Mouse (Mus musculus) MEL (cell line): ENCODE results near the gene Lcor. TPM values are rescaled to one million over a fixed set of nuclear protein-coding genes. Genes with fewer than 3 reads are reported as not detected.

Experiments used
- DNase-seq: peaks from one replicate; pipeline ENCODE4 v3.0.0; 2011; ENCODE audit warnings: low read depth, low spot score
- H3K27ac ChIP-seq: 2 replicates; pipeline ENCODE4 v1.5.1; 2012; ENCODE audit warnings: low read depth, mild to moderate bottlenecking, control low read depth, low read length, moderate library complexity; ENCODE audit not compliant: control insufficient read depth
- H3K27me3 ChIP-seq, 2 experiments: fragments of 150-350 bp in 1 of 2; sonication (generic) in 1 of 2; 2 replicates each; pipeline ENCODE4 v1.6.1; 2012; ENCODE audit warnings: low read length in 2 of 2, mild to moderate bottlenecking in 2 of 2, improper control_type of control experiment in 1 of 2, moderate library complexity in 1 of 2; ENCODE audit not compliant: insufficient read depth in 2 of 2, control insufficient read depth in 1 of 2
- H3K36me3 ChIP-seq, 2 experiments: 2 replicates each; pipeline ENCODE4 v1.6.1; 2012 to 2014; ENCODE audit warnings: low read length in 2 of 2, improper control_type of control experiment in 1 of 2, inconsistent platforms in 1 of 2, mild to moderate bottlenecking in 1 of 2; ENCODE audit not compliant: insufficient read depth in 2 of 2, control insufficient read depth in 1 of 2
- H3K4me1 ChIP-seq, 2 experiments: fragments of 150-350 bp in 1 of 2; sonication (generic) in 1 of 2; 2 replicates each; pipeline ENCODE4 v1.6.1; 2012; ENCODE audit warnings: low read length in 2 of 2, improper control_type of control experiment in 1 of 2, mild to moderate bottlenecking in 1 of 2; ENCODE audit not compliant: insufficient read depth in 2 of 2, control insufficient read depth in 1 of 2
- H3K4me3 ChIP-seq, 2 experiments: fragments of 150-350 bp in 1 of 2; sonication (generic) in 1 of 2; 2 replicates each; pipeline ENCODE4 v1.5.1; 2012; ENCODE audit warnings: low read depth in 2 of 2, low read length in 2 of 2, mild to moderate bottlenecking in 2 of 2, moderate library complexity in 2 of 2, control low read depth in 1 of 2, improper control_type of control experiment in 1 of 2; ENCODE audit not compliant: control insufficient read depth in 1 of 2, insufficient read depth in 1 of 2
- H3K79me2 ChIP-seq: 2 replicates; pipeline ENCODE4 v1.6.1; 2012; ENCODE audit warnings: mild to moderate bottlenecking, low read length, moderate library complexity; ENCODE audit not compliant: control insufficient read depth, poor library complexity, insufficient read depth
- H3K9ac ChIP-seq: 2 replicates; pipeline ENCODE4 v1.6.1; 2012; ENCODE audit warnings: low read depth, mild to moderate bottlenecking, control low read depth, low read length, moderate library complexity; ENCODE audit not compliant: control insufficient read depth, poor library complexity, severe bottlenecking
- H3K9me3 ChIP-seq: fragments of 150-350 bp; sonication (generic); replicated peaks from 2 replicates; pipeline ENCODE4 v1.6.1; 2012; ENCODE audit warnings: mild to moderate bottlenecking, low read length, improper control_type of control experiment, moderate library complexity; ENCODE audit not compliant: insufficient read depth
- ETS1 ChIP-seq: IDR thresholded peaks from 2 replicates; pipeline ENCODE4 v1.6.1; 2012; ENCODE audit warnings: low read depth, mild to moderate bottlenecking, inconsistent platforms, low read length, improper control_type of control experiment, moderate library complexity
- GATA1 ChIP-seq: IDR thresholded peaks from 2 replicates; pipeline ENCODE4 v1.6.1; 2011; ENCODE audit warnings: low read depth, low read length, improper control_type of control experiment
- JUND ChIP-seq: IDR thresholded peaks from 2 replicates; pipeline ENCODE4 v1.6.1; 2011; ENCODE audit warnings: low read depth, mild to moderate bottlenecking, improper control_type of control experiment, low read length
- KAT2A ChIP-seq: conservative IDR thresholded peaks from 2 replicates; pipeline ENCODE4 v1.6.1; 2012; ENCODE audit warnings: low read depth, low read length, improper control_type of control experiment, inconsistent platforms
- MAZ ChIP-seq: IDR thresholded peaks from 2 replicates; pipeline ENCODE4 v1.6.1; 2012; ENCODE audit warnings: low read depth, mild to moderate bottlenecking, inconsistent platforms, low read length, improper control_type of control experiment
- MEF2A ChIP-seq: IDR thresholded peaks from 2 replicates; pipeline ENCODE4 v1.6.1; 2014; ENCODE audit warnings: low read depth, mild to moderate bottlenecking, inconsistent platforms, low read length, improper control_type of control experiment; ENCODE audit not compliant: poor library complexity, insufficient replicate concordance, severe bottlenecking; ENCODE audit errors: extremely low read depth
- NRF1 ChIP-seq: IDR thresholded peaks from 2 replicates; pipeline ENCODE4 v1.6.1; 2014; ENCODE audit warnings: low read depth, mild to moderate bottlenecking, inconsistent platforms, low read length, improper control_type of control experiment, moderate library complexity; ENCODE audit not compliant: poor library complexity, insufficient read depth, severe bottlenecking
- SMC3 ChIP-seq: IDR thresholded peaks from 2 replicates; pipeline ENCODE4 v1.6.1; 2011; ENCODE audit warnings: low read depth, low read length, improper control_type of control experiment
- USF1 ChIP-seq: IDR thresholded peaks from 2 replicates; pipeline ENCODE4 v1.6.1; 2014; ENCODE audit warnings: low read depth, mild to moderate bottlenecking, inconsistent platforms, low read length, improper control_type of control experiment, moderate library complexity
- polyA plus RNA-seq, 2 experiments: library from polyadenylated mRNA; stranded (reverse) in 1 of 2; unstranded in 1 of 2; fragments of >175 nt in 1 of 2; fragments of >200 nt in 1 of 2; gene quantifications; 2 replicates each; pipeline versions ENCODE4 v1.2.1 to v1.2.4; 2012; ENCODE audit warnings: low replicate concordance in 2 of 2, low read depth in 1 of 2; ENCODE audit not compliant: insufficient read length in 2 of 2, insufficient read depth in 1 of 2, missing spikeins in 1 of 2
- total RNA-seq: library from RNA; depleted of rRNA; stranded (reverse); fragments of 300-350 nt; gene quantifications from 2 replicates; pipeline ENCODE4 v1.2.3, GENCODE M21; 2012

Lcor gene
- total and polyA plus RNA-seq, 3 experiments: 8.1 to 8.7 TPM; not detected in 1

DNA sequence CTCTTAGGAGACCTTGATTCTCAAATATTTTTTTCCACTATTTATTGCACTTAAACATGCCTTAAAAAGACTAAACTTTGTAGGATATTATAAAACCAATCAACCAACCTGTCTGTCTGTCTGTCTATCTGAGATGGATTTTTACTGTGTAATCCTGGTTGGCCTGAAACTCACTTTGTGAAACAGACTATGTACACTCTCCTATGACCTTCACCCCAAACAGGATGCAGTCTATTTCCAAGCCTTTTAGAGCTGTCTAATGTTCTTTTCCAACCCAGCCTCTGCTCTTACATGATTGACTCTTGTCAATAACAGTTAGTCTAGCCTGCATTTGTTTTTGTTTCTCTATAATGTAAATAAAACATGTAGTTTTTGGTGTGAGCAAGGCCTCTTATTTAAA is 13.6 kb downstream of the Lcor start:
- Histone ChIP-seq H3K36me3 (peaks cover 39 to 41% of the 10 kb centered on the region in 2 experiments), H3K9me3 (no peaks in the 10 kb centered on the region), H3K27me3 (no peaks in the 10 kb centered on the region), H3K9ac (no peak overlapping the region), H3K4me1 (peaks cover 18 to 27% of the 10 kb centered on the region in 2 experiments), H3K4me3 (no peak overlapping the region), H3K79me2 (peaks cover 68% of the 10 kb centered on the region), H3K27ac (no peak overlapping the region)
- DNase-seq: no peak
- TF ChIP-seq USF1: no peak

DNA sequence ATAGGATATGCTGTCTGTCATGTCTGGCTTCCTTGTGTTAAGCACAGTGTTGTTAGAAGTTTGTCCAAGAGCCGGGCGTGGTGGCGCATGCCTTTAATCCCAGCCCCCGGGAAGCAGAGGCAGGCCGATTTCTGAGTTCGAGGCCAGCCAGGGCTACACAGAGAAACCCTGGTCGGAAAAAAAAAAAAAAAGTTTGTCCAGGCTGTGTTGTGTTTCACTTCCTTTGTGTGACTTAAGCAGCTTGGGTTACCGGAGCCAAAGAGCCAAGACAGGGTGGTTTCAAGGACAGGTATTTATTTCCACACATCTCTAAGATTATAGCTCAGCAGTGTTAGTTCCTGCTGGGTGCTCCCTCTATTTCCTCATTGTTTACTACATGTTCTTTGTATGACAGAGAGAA is 25.4 kb downstream of the Lcor start:
- Histone ChIP-seq H3K4me3 (no peak overlapping the region), H3K36me3 (peaks cover 17 to 36% of the 10 kb centered on the region in 2 experiments), H3K9me3 (no peaks in the 10 kb centered on the region), H3K27me3 (no peaks in the 10 kb centered on the region), H3K4me1 (peaks cover 5 to 10% of the 10 kb centered on the region in 2 experiments; a peak in 3 of 4 replicates), H3K79me2 (peaks cover 63% of the 10 kb centered on the region), H3K27ac (no peak overlapping the region), H3K9ac (no peak overlapping the region)
- TF ChIP-seq NRF1 (no peak), SMC3 (no peak)
- DNase-seq: no peak

DNA sequence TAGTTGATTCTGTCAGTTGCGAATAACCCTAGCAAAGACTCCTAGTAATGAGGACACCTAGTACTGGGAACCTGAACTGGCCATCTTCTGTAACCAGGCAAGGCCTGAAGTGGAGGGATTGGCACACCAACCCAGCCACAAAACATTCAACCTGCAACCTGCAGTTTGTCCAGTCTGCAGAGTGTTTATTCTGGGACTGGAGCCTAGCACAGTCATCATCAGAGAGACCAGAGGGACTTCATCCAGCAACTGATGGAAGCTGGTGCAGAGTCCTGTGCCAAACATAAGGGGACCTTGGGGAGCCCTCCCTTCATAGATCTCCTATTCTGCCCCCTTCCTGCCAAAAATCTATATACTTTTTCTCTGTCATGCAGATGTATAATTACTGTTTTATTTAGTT is 32.4 kb downstream of the Lcor start:
- H3K4me1 ChIP-seq: peaks cover under 1 to 8% of the 10 kb centered on the region in 2 experiments; a peak in 3 of 4 replicates
- H3K9me3 ChIP-seq: no peaks in the 10 kb centered on the region
- H3K27me3 ChIP-seq: no peaks in the 10 kb centered on the region
- H3K79me2 ChIP-seq: peaks cover 62% of the 10 kb centered on the region
- no peak overlapping the region for H3K27ac ChIP-seq
- TF ChIP-seq ETS1 (no peak), MAZ (no peak), GATA1 (no peak), MEF2A (no peak), KAT2A (no peak), JUND (no peak)
- no peak overlapping the region for H3K9ac ChIP-seq
- no peak for DNase-seq
- H3K36me3 ChIP-seq: peaks cover 0 to 25% of the 10 kb centered on the region in 2 experiments; a peak in 3 of 4 replicates
- no peak overlapping the region for H3K4me3 ChIP-seq
